Mouse (Mus musculus) lung, adult 2 months (tissue): ENCODE measurements around the gene Gm11541. TPM values are rescaled to one million over a fixed set of nuclear protein-coding genes. Genes with fewer than 3 reads are reported as not detected.

Experiments
- DNase-seq: peaks from one replicate; pipeline ENCODE4 v3.0.0; 2022
- H3K4me1 ChIP-seq: fragments of 200-500 bp; 2 replicates; pipeline ENCODE4 v1.6.1; 2011; ENCODE audit warnings: low read length; ENCODE audit not compliant: control insufficient read depth, insufficient read depth
- H3K4me3 ChIP-seq: fragments of 200-500 bp; replicated peaks from 2 replicates; pipeline ENCODE3; 2011; ENCODE audit warnings: low read depth, mild to moderate bottlenecking, control low read depth, low read length; ENCODE audit errors: extremely low read depth
- CTCF ChIP-seq: fragments of 200-500 bp; IDR thresholded peaks from 2 replicates; pipeline ENCODE4 v1.5.1; 2011; ENCODE audit warnings: mild to moderate bottlenecking, low read length, control low read depth; ENCODE audit not compliant: insufficient read depth
- POLR2A ChIP-seq: fragments of 200-500 bp; IDR thresholded peaks from 2 replicates; pipeline ENCODE4 v1.6.1; 2011; ENCODE audit warnings: low read depth, mild to moderate bottlenecking, control low read depth, low read length, borderline replicate concordance; ENCODE audit errors: extremely low read depth
- WGBS: fragments of 180-500 bp; shearing (Covaris S2); methylation state at CpG from one replicate; pipeline ENCODE4 v1.1.7; 2018; 5-methylcytosine and 5-hydroxymethylcytosine counted together
- polyA plus RNA-seq: library from polyadenylated mRNA; depleted of rRNA; stranded (reverse); fragments of >200 nt; gene quantifications from 2 replicates; pipeline ENCODE4 v1.2.3, GENCODE M21; 2012

Gene Gm11541
- polyA plus RNA-seq, 1 experiment, result not detected

- no peak for TF ChIP-seq CTCF
- TF ChIP-seq POLR2A, result no peak
- Histone ChIP-seq H3K4me1 (no peaks in the 10 kb centered on the region), H3K4me3 (no peak overlapping the region)
- WGBS, result 72% methylated on average over 2 of the region's 2 CpGs
- no peak for DNase-seq
Measured at GRCm38 (mm10) chr11:94719216-94719615, 14.9 kb upstream of the Gm11541 start.

- WGBS, result 68% methylated on average over 7 of the region's 7 CpGs
- DNase-seq, result no peak
- Histone ChIP-seq H3K4me3 (no peak overlapping the region), H3K4me1 (no peaks in the 10 kb centered on the region)
- no peak for TF ChIP-seq POLR2A
- no peak for TF ChIP-seq CTCF
Measured at GRCm38 (mm10) chr11:94718113-94718909, 14.0 kb upstream of the Gm11541 start.

GRCm38 (mm10) chr11:94717239-94717638, 12.9 kb upstream of the Gm11541 start:
- no peaks in the 10 kb centered on the region for H3K4me1 ChIP-seq
- no peak for TF ChIP-seq POLR2A
- 40% methylated on average over 11 of the region's 11 CpGs for WGBS
- H3K4me3 ChIP-seq, result no peak overlapping the region
- DNase-seq, result no peak

- H3K4me3 ChIP-seq, result no peak overlapping the region
Measured at GRCm38 (mm10) chr11:94716754-94717153, 12.5 kb upstream of the Gm11541 start.

GRCm38 (mm10) chr11:94715622-94716021, 11.3 kb upstream of the Gm11541 start:
- no peak overlapping the region for H3K4me3 ChIP-seq
- WGBS, result 85% methylated on average over 5 of the region's 5 CpGs
- TF ChIP-seq POLR2A, result no peak
- TF ChIP-seq CTCF, result no peak
- no peaks in the 10 kb centered on the region for H3K4me1 ChIP-seq
- no peak for DNase-seq

More at GRCm38 (mm10) chr11:94716754-94717153, 12.5 kb upstream of the Gm11541 start:
- TF ChIP-seq CTCF (peak; percentile 64), POLR2A (no peak)
- peak; percentile 18 for DNase-seq
- no peaks in the 10 kb centered on the region for H3K4me1 ChIP-seq
- WGBS, result 9% methylated on average over 9 of the region's 9 CpGs

- 35% methylated on average over 11 of the region's 11 CpGs for WGBS
Measured at GRCm38 (mm10) chr11:94713246-94713860, 9.1 kb upstream of the Gm11541 start.

GRCm38 (mm10) chr11:94704020-94704419, 279 bp downstream of the Gm11541 start:
- WGBS, result 46% methylated on average over 7 of the region's 7 CpGs

More at GRCm38 (mm10) chr11:94713246-94713860, 9.1 kb upstream of the Gm11541 start:
- no peak for TF ChIP-seq POLR2A
- no peak for TF ChIP-seq CTCF
- no peak for DNase-seq
- Histone ChIP-seq H3K4me3 (no peak overlapping the region), H3K4me1 (no peaks in the 10 kb centered on the region)

GRCm38 (mm10) chr11:94702216-94702610, 2.1 kb downstream of the Gm11541 start:
- 34% methylated on average over 3 of the region's 3 CpGs for WGBS
- TF ChIP-seq CTCF, result no peak
- TF ChIP-seq POLR2A, result no peak
- H3K4me1 ChIP-seq, result no peaks in the 10 kb centered on the region
- H3K4me3 ChIP-seq, result no peak overlapping the region
- DNase-seq, result no peak

More at GRCm38 (mm10) chr11:94704020-94704419, 279 bp downstream of the Gm11541 start:
- Histone ChIP-seq H3K4me3 (no peak overlapping the region), H3K4me1 (no peaks in the 10 kb centered on the region)
- DNase-seq, result no peak
- TF ChIP-seq CTCF (no peak), POLR2A (no peak)

- Histone ChIP-seq H3K4me1 (no peaks in the 10 kb centered on the region), H3K4me3 (no peak overlapping the region)
- TF ChIP-seq POLR2A (no peak), CTCF (no peak)
- DNase-seq, result no peak
- 40% methylated on average over 27 of the region's 27 CpGs for WGBS
Measured at GRCm38 (mm10) chr11:94701401-94702215, 2.7 kb downstream of the Gm11541 start.
